Mouse (Mus musculus) mature B cell (primary cell): Measurements from ENCODE around the gene Ucp2.
"Not testable (repeated sequence)": the region's sequence is repeated elsewhere in the genome, so short reads cannot be mapped to it uniquely, and the experiment has no call there.

Experiments
- in situ Hi-C: fragments of 300-500 bp; cut with MboI; formaldehyde crosslinking; loops from 2 replicates; pipeline ENCODE4 v1.14.3; 2019

The Ucp2 gene

GRCm38 (mm10) chr7:100479823-100480164 lies 13.3 kb upstream of the Ucp2 start:
- in situ Hi-C loops = no loop called here

DNA sequence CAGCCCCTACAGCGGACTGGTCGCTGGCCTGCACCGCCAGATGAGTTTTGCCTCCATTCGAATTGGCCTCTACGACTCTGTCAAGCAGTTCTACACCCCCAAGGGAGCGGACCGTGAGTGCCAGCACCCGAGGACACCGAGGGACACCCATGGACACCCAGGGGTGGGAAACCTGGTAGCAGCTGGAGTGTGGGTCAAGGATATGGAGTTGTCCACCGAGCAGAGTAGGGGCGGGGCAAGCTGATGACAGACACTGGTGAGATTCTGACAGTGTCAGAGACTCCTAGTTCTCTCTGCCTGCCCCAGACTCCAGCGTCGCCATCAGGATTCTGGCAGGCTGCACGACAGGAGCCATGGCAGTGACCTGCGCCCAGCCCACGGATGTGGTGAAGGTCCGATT lies 13.0 kb upstream of the Ucp2 start:
- in situ Hi-C loops = no loop called here

DNA sequence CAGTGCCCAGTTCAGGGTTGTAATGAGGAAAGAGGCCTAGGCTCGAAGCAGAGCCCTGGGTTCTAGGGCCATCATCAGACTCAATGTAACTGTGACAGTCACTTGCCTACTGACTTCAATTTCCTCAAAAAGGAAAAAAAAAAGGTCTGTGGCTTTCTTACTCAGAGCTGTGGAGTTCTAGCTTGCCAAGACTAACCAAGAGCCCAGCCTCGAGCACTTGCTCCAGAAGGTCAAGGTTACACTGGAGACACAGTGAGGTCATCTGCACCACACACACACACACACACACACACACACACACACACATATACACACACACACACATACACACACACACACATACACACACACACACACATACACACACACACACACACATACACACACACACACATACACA lies 11.1 kb upstream of the Ucp2 start:
- in situ Hi-C loops = not testable (repeated sequence)

- in situ Hi-C loops = no loop called here
These were observed 8.6 kb upstream of the Ucp2 start for GRCm38 (mm10) chr7:100484493-100484892.

DNA sequence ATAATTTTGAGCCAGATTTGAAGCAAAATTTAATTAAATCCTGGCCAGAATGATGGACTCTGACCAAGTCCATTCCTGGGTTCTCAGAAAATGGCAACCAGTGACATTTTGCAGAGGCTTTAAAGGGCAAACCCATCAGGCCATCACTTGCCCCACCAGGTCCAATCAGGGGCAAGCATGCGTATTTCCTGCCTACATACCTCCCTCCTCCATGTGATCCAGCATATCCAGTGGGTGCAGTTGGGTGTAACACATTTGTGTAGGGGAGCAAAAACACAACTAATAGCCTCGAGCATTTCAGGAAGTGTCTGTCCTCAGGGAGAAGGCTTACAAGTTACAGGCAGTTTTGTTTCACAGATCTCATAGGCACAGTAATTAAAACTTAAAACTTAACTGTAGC lies 5.8 kb upstream of the Ucp2 start:
- in situ Hi-C loops = no loop called here

DNA sequence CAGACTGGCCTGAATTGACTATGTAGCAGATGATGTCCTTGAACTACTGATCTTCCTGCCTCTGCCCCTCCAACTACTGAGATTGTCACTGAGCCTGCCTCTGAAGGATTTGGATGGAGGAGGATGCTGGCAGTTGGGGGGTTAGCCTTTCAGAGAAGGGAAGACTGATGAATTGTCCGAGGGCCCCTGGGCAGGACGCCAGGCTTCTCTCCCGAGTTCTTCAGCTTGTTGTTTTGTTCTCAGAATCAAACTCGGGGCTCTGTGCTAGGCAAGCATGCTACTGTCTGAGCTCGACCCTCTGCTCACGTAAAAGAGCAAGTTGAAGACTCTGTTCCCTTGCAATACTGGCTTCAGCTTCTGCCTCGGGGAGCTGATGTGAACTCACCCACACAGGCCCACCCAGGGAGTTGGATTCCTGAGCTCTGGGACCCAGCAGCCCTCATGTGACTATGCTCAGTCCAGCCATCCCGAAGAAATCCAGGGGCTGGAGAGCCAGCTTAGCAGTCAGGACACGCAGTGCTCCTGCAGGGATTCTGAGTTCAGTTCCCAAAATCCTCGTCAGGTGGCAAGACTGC lies 4.6 kb upstream of the Ucp2 start:
- in situ Hi-C loops = no loop called here

GRCm38 (mm10) chr7:100492391-100493116 lies 583 bp upstream of the Ucp2 start:
- in situ Hi-C loops = no loop called here

GRCm38 (mm10) chr7:100493484-100494414 lies 612 bp downstream of the Ucp2 start:
- in situ Hi-C loops = no loop called here

- in situ Hi-C loops = no loop called here
These were observed 1.3 kb downstream of the Ucp2 start for GRCm38 (mm10) chr7:100494415-100494831.

GRCm38 (mm10) chr7:100495042-100495441 lies 1.9 kb downstream of the Ucp2 start:
- in situ Hi-C loops = no loop called here

GRCm38 (mm10) chr7:100495581-100496251 lies 2.6 kb downstream of the Ucp2 start:
- in situ Hi-C loops = no loop called here

DNA sequence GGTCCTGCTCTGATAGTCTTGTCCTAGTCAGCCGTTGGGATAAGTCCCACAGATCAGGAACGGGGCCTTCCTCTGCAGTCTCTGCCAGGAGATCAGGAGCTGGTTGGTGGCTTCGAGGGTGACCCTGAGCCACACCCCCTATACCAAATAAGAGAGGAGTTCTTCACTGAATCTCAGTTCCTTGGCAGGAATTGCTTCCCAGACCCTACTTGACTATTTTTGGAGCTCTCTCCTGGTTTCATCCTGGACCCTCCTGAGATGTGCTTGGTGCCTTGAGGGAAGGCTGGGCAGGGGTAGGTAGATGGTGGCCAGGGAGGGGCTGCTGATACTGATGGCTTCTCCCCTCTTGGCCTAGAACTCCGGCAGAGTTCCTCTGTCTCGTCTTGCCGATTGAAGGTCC lies 3.2 kb downstream of the Ucp2 start:
- in situ Hi-C loops = no loop called here

GRCm38 (mm10) chr7:100496791-100497190 lies 3.7 kb downstream of the Ucp2 start:
- in situ Hi-C loops = no loop called here

DNA sequence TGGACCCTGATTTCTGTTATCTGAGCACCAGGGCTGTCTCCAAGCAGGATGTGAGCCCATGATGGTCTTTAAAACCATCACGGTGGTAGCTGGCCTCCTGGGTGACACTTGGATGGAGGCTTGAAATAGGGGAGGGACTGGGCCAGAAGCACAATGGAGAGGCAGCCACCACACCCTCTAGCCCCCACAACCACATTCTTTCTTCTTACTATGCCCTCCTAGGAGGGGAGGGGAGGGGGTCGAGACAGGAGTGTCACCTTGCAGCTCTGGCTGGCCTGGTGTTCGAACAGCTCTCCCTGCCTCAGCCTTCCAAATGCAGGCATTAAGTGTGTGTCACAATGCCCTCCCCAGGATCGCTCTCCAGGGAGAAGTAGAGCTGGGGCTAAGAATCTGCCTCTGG lies 4.3 kb downstream of the Ucp2 start:
- in situ Hi-C loops = no loop called here

DNA sequence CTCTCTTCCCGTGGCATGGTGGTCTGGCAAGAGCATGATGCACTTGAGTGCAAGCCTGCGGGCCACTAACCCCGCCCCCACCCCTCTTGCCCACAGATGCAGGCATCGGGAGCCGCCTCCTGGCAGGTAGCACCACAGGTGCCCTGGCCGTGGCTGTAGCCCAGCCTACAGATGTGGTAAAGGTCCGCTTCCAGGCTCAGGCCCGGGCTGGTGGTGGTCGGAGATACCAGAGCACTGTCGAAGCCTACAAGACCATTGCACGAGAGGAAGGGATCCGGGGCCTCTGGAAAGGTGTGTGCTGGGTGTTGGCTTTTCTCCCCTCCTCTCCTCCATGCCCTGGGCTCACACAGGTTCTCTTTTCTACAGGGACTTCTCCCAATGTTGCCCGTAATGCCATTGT lies 4.8 kb downstream of the Ucp2 start:
- in situ Hi-C loops = no loop called here

- in situ Hi-C loops = no loop called here
These were observed 6.3 kb downstream of the Ucp2 start for GRCm38 (mm10) chr7:100499465-100499864.

DNA sequence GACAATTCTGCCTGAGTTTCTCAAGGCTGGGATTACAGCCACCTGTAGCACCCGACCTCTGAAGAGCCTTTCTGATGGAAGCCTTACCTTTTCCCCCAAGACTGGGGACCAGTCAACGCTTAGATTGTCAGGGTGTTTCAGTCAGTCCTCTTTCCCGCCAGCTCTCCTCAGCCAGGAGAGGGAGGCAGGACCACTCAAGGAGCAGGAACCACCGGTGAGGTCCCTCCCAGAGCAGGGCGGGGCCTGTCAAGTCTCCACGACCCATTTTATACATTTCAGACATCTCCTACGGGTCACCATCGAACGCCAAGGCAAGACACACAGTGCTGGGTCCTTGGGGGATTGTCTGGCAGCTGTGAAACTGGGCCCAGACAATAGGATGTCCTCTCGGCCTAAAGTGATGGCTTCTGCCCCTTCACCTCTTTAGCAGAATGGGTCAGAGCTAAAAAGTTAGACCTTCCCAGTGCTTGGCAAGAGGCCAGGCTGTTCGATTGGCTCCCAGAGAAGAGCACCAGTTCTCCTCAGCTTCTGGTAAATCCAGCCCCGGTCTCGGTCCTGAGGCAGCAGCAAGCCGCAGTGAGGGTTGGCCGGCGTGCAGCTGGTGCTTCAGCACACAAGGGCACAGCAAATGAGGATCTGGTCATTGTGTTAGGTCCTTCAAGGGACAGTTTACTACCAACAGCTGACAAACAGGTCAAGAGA lies 7.3 kb downstream of the Ucp2 start:
- in situ Hi-C loops = no loop called here

DNA sequence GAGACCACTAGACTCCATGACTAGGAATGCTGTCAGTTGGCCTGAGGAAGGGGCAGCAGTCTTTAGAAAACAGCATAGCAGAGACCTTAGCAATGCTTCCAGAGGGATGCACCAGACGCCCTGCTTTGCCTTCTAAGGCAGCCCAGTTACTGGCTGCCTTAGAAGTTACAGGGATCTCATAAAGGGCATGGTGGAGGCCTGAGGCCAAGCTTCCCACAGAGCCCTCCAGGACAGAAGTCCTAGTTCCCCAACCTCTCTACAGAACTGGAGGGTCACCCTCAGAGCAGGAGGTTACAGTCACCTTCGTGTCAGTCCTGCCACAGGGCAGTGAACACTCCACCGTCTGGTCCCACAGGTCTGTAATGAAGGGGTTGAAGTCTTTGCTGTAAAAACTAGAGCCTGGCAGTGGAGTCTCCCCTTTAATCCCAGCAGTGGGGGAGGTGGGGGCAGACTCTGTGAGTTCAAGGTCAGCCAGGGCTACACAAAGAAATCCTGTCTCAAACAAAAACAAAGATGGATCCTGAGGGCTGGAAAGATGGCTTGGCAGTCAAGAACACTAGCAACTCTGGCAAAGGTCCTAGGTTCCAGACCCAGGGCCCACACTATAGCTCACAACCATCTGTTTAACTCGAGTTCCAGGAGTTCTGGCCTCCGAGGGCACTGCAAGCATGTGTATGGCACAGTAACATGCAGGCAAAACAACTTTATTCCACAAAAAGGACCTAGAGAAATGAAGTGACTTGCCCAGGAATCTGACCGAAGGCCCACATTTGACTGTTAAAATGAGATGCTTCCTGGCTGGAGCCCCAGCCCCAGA lies 8.1 kb downstream of the Ucp2 start:
- in situ Hi-C loops = no loop called here

GRCm38 (mm10) chr7:100501844-100502373 lies 8.8 kb downstream of the Ucp2 start:
- in situ Hi-C loops = no loop called here

GRCm38 (mm10) chr7:100502374-100502922 lies 9.3 kb downstream of the Ucp2 start:
- in situ Hi-C loops = no loop called here
